Mouse (Mus musculus): Measurements from ENCODE around the gene Abcc8. TPM values are rescaled to one million over a fixed set of nuclear protein-coding genes. Genes with fewer than 3 reads are reported as not detected.

Gene Abcc8
- polyA plus RNA-seq, 1 experiment from 2014 or later, result 0.49 TPM

GRCm38 (mm10) chr7:46097319-46097783, 82.5 kb downstream of the Abcc8 start:
- 67% methylated on average over 4 of the region's 4 CpGs for WGBS

GRCm38 (mm10) chr7:46096136-46096535, 83.7 kb downstream of the Abcc8 start:
- no peaks in the 10 kb centered on the region for H3K36me3 ChIP-seq (ENCODE audit: control insufficient read depth, insufficient read depth, low read length)
- H3K4me3 ChIP-seq (ENCODE audit: low read depth, low read length), result no peak overlapping the region
- 4% methylated on average over 4 of the region's 4 CpGs for WGBS
- ATAC-seq (ENCODE audit: low FRiP score) (no peak), DNase-seq (ENCODE audit: low spot score, missing footprints) (peak; percentile 93)
- no peak overlapping the region for H3K9ac ChIP-seq (ENCODE audit: low read length)
- no peak overlapping the region for H3K27ac ChIP-seq (ENCODE audit: low read depth, low read length)
- H3K4me1 ChIP-seq (ENCODE audit: control insufficient read depth, insufficient read depth, low read length), result peaks cover 5% of the 10 kb centered on the region; the same call in 1 of the 2 replicates
- H3K9me3 ChIP-seq (ENCODE audit: control insufficient read depth, low read length), result no peaks in the 10 kb centered on the region
- H3K4me2 ChIP-seq, result no peak overlapping the region
- H3K27me3 ChIP-seq (ENCODE audit: control insufficient read depth, insufficient read depth, low read length), result peaks cover 24% of the 10 kb centered on the region

More at GRCm38 (mm10) chr7:46097319-46097783, 82.5 kb downstream of the Abcc8 start:
- H3K36me3 ChIP-seq (ENCODE audit: control insufficient read depth, insufficient read depth, low read length), result no peaks in the 10 kb centered on the region
- H3K27me3 ChIP-seq (ENCODE audit: control insufficient read depth, insufficient read depth, low read length), result peaks cover 24% of the 10 kb centered on the region
- DNase-seq (ENCODE audit: low spot score, missing footprints) (no peak), ATAC-seq (ENCODE audit: low FRiP score) (no peak)
- no peak overlapping the region for H3K9ac ChIP-seq (ENCODE audit: low read length)
- peaks cover 5% of the 10 kb centered on the region; the same call in 1 of the 2 replicates for H3K4me1 ChIP-seq (ENCODE audit: control insufficient read depth, insufficient read depth, low read length)
- H3K4me3 ChIP-seq (ENCODE audit: low read depth, low read length), result no peak overlapping the region
- no peak overlapping the region for H3K4me2 ChIP-seq
- no peak overlapping the region for H3K27ac ChIP-seq (ENCODE audit: low read depth, low read length)
- H3K9me3 ChIP-seq (ENCODE audit: control insufficient read depth, low read length), result no peaks in the 10 kb centered on the region

DNA sequence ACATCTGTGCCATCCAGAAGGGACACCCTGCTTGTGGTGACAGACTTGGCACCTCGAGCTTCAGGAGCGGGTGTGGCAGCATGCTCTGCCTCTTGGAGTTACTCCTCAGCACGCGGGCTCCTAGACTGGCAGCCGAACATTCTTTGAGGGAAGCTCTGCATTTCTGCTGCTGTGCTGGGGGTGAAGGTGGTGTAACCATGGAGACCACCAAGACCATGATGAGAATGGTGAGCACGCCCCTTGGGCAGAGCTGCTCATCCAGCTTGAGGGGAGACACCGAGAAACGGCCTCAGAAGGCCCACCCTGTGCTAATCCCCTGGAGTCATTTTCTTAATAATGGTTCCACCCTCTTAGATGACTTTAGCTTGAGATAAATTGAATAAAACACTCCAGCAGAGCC, 87.0 kb downstream of the Abcc8 start:
- Histone ChIP-seq H3K27ac (ENCODE audit: low read depth, low read length) (no peak overlapping the region), H3K4me3 (ENCODE audit: low read depth, low read length) (no peak overlapping the region), H3K9me3 (ENCODE audit: control insufficient read depth, low read length) (peaks cover 3% of the 10 kb centered on the region; the same call in 1 of the 2 replicates), H3K9ac (ENCODE audit: low read length) (no peak overlapping the region), H3K4me2 (no peak overlapping the region), H3K4me1 (ENCODE audit: control insufficient read depth, insufficient read depth, low read length) (peaks cover 5% of the 10 kb centered on the region; the same call in 1 of the 2 replicates), H3K36me3 (ENCODE audit: control insufficient read depth, insufficient read depth, low read length) (no peaks in the 10 kb centered on the region), H3K27me3 (ENCODE audit: control insufficient read depth, insufficient read depth, low read length) (peaks cover 13% of the 10 kb centered on the region)
- peak; percentile 89 for DNase-seq (ENCODE audit: low spot score, missing footprints)
- peak; percentile 61 for ATAC-seq (ENCODE audit: low FRiP score)
- WGBS, result 10% methylated on average over 8 of the region's 8 CpGs

DNA sequence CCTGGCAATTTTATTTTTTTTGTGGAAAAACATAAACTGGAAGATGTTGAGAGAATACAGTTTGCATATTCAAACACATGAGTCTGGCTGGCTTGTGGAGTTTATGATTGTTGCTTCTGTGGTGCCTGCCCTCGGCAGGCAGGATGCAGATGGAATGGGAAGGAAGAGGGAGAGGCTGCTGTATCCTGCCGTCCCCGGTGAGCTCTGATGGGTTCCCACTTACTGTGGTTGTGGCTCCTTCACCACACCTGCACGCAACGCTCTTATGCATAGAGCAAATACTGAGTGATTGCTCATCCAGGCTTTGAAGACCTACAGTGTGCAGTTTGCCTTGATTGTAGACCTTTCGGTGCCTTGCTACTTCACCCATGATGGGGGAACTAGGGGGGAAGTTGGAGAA, 91.6 kb downstream of the Abcc8 start:
- Histone ChIP-seq H3K4me1 (ENCODE audit: control insufficient read depth, insufficient read depth, low read length) (peaks cover 3% of the 10 kb centered on the region; the same call in 1 of the 2 replicates), H3K9ac (ENCODE audit: low read length) (no peak overlapping the region)

GRCm38 (mm10) chr7:46086378-46086777, 93.5 kb downstream of the Abcc8 start:
- Histone ChIP-seq H3K27ac (ENCODE audit: low read depth, low read length) (no peak overlapping the region), H3K36me3 (ENCODE audit: control insufficient read depth, insufficient read depth, low read length) (peaks cover 7% of the 10 kb centered on the region; the same call in 1 of the 2 replicates), H3K4me2 (no peak overlapping the region), H3K4me3 (ENCODE audit: low read depth, low read length) (no peak overlapping the region), H3K9me3 (ENCODE audit: control insufficient read depth, low read length) (peaks cover 3% of the 10 kb centered on the region; the same call in 1 of the 2 replicates), H3K4me1 (ENCODE audit: control insufficient read depth, insufficient read depth, low read length) (no peaks in the 10 kb centered on the region), H3K27me3 (ENCODE audit: control insufficient read depth, insufficient read depth, low read length) (no peaks in the 10 kb centered on the region), H3K9ac (ENCODE audit: low read length) (no peak overlapping the region)
- no peak for ATAC-seq (ENCODE audit: low FRiP score)
- WGBS, result 87% methylated on average over 6 of the region's 6 CpGs
- DNase-seq (ENCODE audit: low spot score, missing footprints), result no peak

More for the DNA sequence above, 91.6 kb downstream of the Abcc8 start:
- no peaks in the 10 kb centered on the region; the same call in 1 of the 2 replicates for H3K27me3 ChIP-seq (ENCODE audit: control insufficient read depth, insufficient read depth, low read length)
- 90% methylated on average over 6 of the region's 6 CpGs for WGBS
- no peak overlapping the region for H3K4me3 ChIP-seq (ENCODE audit: low read depth, low read length)
- DNase-seq (ENCODE audit: low spot score, missing footprints) (no peak), ATAC-seq (ENCODE audit: low FRiP score) (no peak)
- H3K27ac ChIP-seq (ENCODE audit: low read depth, low read length), result no peak overlapping the region
- H3K36me3 ChIP-seq (ENCODE audit: control insufficient read depth, insufficient read depth, low read length), result peaks cover 5% of the 10 kb centered on the region; the same call in 1 of the 2 replicates
- peaks cover 3% of the 10 kb centered on the region; the same call in 1 of the 2 replicates for H3K9me3 ChIP-seq (ENCODE audit: control insufficient read depth, low read length)
- H3K4me2 ChIP-seq, result no peak overlapping the region

DNA sequence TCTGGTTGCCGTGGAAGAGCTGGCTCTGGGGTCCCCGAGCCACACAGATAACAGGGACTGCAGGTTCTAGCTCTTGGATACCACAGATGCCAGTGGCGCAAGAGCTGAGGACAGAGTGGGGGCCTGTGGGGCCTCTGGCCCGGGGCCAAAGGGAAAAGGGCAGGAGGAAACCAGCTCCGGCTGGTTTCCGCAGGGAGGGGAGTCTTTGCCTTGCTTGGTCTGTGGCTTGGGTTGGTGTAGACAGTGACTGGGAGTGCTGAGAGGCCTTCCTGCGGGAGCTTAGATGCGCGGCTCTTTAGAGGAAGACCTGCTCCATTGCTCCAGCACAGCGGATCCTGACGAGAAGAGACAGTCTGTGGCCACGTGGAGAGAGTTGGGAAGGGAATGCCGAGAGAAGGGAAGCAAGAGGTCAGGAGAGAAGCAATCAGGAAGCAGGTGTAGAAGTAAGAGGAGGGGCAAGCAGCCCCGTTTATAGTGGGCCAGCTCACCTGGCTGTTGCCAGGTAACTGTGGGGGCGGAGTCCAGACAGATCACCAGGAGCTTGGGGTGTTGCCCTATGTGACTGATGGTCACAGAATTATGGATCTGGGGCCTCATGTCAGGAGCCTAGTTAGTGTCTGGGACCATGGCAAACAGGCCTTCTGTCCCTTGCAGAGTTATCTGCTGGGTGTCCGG, 94.9 kb downstream of the Abcc8 start:
- 80% methylated on average over 16 of the region's 16 CpGs for WGBS
- no peak for ATAC-seq (ENCODE audit: low FRiP score)

DNA sequence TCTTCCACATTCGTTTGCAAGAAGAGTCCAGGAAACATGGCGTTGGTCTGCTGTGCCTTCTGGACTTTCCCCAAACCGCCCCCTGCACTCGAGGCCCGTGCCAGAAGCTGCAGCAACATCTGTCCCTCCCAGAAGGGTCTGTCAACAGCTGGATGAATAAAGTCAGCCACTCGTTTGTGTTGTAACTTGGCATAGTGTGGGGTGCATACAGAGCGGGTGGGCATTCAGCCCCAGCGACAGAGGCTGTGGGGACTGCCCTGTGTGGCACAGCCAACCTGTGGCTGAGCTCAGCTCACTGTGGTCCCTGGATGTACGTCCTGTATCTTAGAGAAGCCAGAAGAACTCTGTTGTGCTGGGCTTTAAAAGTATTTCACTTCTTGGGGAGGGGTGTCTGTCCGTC, 95.8 kb downstream of the Abcc8 start:
- Histone ChIP-seq H3K9me3 (ENCODE audit: control insufficient read depth, low read length) (peaks cover 3% of the 10 kb centered on the region; the same call in 1 of the 2 replicates), H3K36me3 (ENCODE audit: control insufficient read depth, insufficient read depth, low read length) (peaks cover 7% of the 10 kb centered on the region; the same call in 1 of the 2 replicates), H3K4me3 (ENCODE audit: low read depth, low read length) (no peak overlapping the region), H3K27ac (ENCODE audit: low read depth, low read length) (no peak overlapping the region), H3K27me3 (ENCODE audit: control insufficient read depth, insufficient read depth, low read length) (no peaks in the 10 kb centered on the region), H3K4me2 (no peak overlapping the region), H3K9ac (ENCODE audit: low read length) (no peak overlapping the region), H3K4me1 (ENCODE audit: control insufficient read depth, insufficient read depth, low read length) (no peaks in the 10 kb centered on the region)
- DNase-seq (ENCODE audit: low spot score, missing footprints) (no peak), ATAC-seq (ENCODE audit: low FRiP score) (no peak)
- 91% methylated on average over 10 of the region's 10 CpGs for WGBS

More for the DNA sequence above, 94.9 kb downstream of the Abcc8 start:
- Histone ChIP-seq H3K27ac (ENCODE audit: low read depth, low read length) (no peak overlapping the region), H3K9ac (ENCODE audit: low read length) (no peak overlapping the region), H3K4me3 (ENCODE audit: low read depth, low read length) (no peak overlapping the region), H3K4me1 (ENCODE audit: control insufficient read depth, insufficient read depth, low read length) (no peaks in the 10 kb centered on the region), H3K9me3 (ENCODE audit: control insufficient read depth, low read length) (peaks cover 3% of the 10 kb centered on the region; the same call in 1 of the 2 replicates), H3K36me3 (ENCODE audit: control insufficient read depth, insufficient read depth, low read length) (peaks cover 7% of the 10 kb centered on the region; the same call in 1 of the 2 replicates), H3K27me3 (ENCODE audit: control insufficient read depth, insufficient read depth, low read length) (no peaks in the 10 kb centered on the region), H3K4me2 (no peak overlapping the region)
- DNase-seq (ENCODE audit: low spot score, missing footprints), result no peak

DNA sequence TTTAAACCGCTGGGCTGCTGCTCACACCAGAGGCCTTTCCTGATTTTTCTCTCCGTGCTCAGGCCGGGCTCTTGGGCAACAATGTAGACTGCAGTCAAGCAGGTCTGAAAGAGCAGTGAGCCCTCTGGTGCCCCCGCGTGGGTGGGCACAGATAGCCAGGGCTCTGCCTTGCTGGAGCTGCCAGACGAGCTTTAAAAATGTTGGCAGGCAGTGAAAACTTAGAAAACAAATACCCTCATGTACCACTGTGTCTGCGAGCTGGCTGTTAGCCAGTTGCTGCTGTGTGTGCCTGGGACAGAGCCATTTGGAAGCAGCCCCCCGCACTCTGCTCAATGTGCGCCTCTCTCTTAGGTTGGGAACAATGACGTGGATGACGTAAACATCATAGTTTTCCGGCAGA, 102.2 kb downstream of the Abcc8 start:
- H3K9ac ChIP-seq (ENCODE audit: low read length), result no peak overlapping the region
- H3K4me1 ChIP-seq (ENCODE audit: control insufficient read depth, insufficient read depth, low read length), result no peaks in the 10 kb centered on the region
- no peaks in the 10 kb centered on the region for H3K27me3 ChIP-seq (ENCODE audit: control insufficient read depth, insufficient read depth, low read length)
- no peak overlapping the region for H3K27ac ChIP-seq (ENCODE audit: low read depth, low read length)
- no peaks in the 10 kb centered on the region for H3K9me3 ChIP-seq (ENCODE audit: control insufficient read depth, low read length)
- no peak for ATAC-seq (ENCODE audit: low FRiP score)
- WGBS, result 95% methylated on average over 12 of the region's 12 CpGs
- DNase-seq (ENCODE audit: low spot score, missing footprints), result peak; percentile 56
- H3K4me3 ChIP-seq (ENCODE audit: low read depth, low read length), result no peak overlapping the region
- no peak overlapping the region for H3K4me2 ChIP-seq
- H3K36me3 ChIP-seq (ENCODE audit: control insufficient read depth, insufficient read depth, low read length), result no peaks in the 10 kb centered on the region; the same call in 1 of the 2 replicates

- 88% methylated on average over 7 of the region's 7 CpGs for WGBS
- Histone ChIP-seq H3K36me3 (ENCODE audit: control insufficient read depth, insufficient read depth, low read length) (no peaks in the 10 kb centered on the region; the same call in 1 of the 2 replicates), H3K4me1 (ENCODE audit: control insufficient read depth, insufficient read depth, low read length) (no peaks in the 10 kb centered on the region), H3K9me3 (ENCODE audit: control insufficient read depth, low read length) (no peaks in the 10 kb centered on the region), H3K4me3 (ENCODE audit: low read depth, low read length) (no peak overlapping the region), H3K27me3 (ENCODE audit: control insufficient read depth, insufficient read depth, low read length) (no peaks in the 10 kb centered on the region), H3K27ac (ENCODE audit: low read depth, low read length) (no peak overlapping the region), H3K4me2 (no peak overlapping the region), H3K9ac (ENCODE audit: low read length) (no peak overlapping the region)
- DNase-seq (ENCODE audit: low spot score, missing footprints), result peak; percentile 65
- ATAC-seq (ENCODE audit: low FRiP score), result no peak
Measured at GRCm38 (mm10) chr7:46076844-46077243, 103.0 kb downstream of the Abcc8 start.

Data from midbrain, embryonic 11.5 days (tissue).